13 mouse cellular contexts compared by ENCODE assay signal in genomic region chr3:117073399-117073798, GRCm38 (mm10).
"Had no signal": no experiment of that assay in that cellular context is flagged by ENCODE, and none has a peak within 500 bp of the region (broad histone marks: within the 10 kb centered on the region; RNA-seq: fewer than 3 reads in every experiment).

No protein-coding gene starts in this region.

- DNase-seq: kidney, adult 18-20 months; layer of hippocampus, adult 9-11 months; left cerebral cortex, postnatal 4 days; lung, adult 2 months; lung, postnatal 36 days; thymus, adult 2 months; thymus, postnatal 25 days had no signal

- H3K9me3 ChIP-seq: intestine, embryonic 15.5 days; kidney, embryonic 15.5 days; liver, embryonic 15.5 days; midbrain, embryonic 13.5 days; neural tube, embryonic 12.5 days had no signal

- H3K4me3 ChIP-seq: intestine, embryonic 15.5 days; kidney, embryonic 15.5 days; liver, embryonic 15.5 days; midbrain, embryonic 13.5 days; neural tube, embryonic 12.5 days had no signal

- H3K27ac ChIP-seq: intestine, embryonic 15.5 days; kidney, embryonic 15.5 days; liver, embryonic 15.5 days; midbrain, embryonic 13.5 days; neural tube, embryonic 12.5 days had no signal

- ATAC-seq: intestine, embryonic 15.5 days; lung, postnatal 0 days; midbrain, embryonic 13.5 days had no signal

- H3K4me2 ChIP-seq: intestine, embryonic 15.5 days; kidney, embryonic 15.5 days; liver, embryonic 15.5 days; midbrain, embryonic 13.5 days; neural tube, embryonic 12.5 days had no signal

- H3K36me3 ChIP-seq: intestine, embryonic 15.5 days; kidney, embryonic 15.5 days; liver, embryonic 15.5 days; midbrain, embryonic 13.5 days; neural tube, embryonic 12.5 days had no signal

- H3K27me3 ChIP-seq: intestine, embryonic 15.5 days; kidney, embryonic 15.5 days; liver, embryonic 15.5 days; midbrain, embryonic 13.5 days; neural tube, embryonic 12.5 days had no signal

- H3K9ac ChIP-seq: intestine, embryonic 15.5 days; kidney, embryonic 15.5 days; liver, embryonic 15.5 days; midbrain, embryonic 13.5 days; neural tube, embryonic 12.5 days had no signal

- H3K4me1 ChIP-seq: intestine, embryonic 15.5 days; kidney, embryonic 15.5 days; liver, embryonic 15.5 days; midbrain, embryonic 13.5 days; neural tube, embryonic 12.5 days had no signal
